Mouse (Mus musculus) cerebellum, postnatal 14 days (tissue): ENCODE results near the gene Hsf4.

Source experiments
- DNase-seq, 2 experiments: peaks; one replicate each; pipeline ENCODE4 v3.0.0; 2021; ENCODE audit warnings: mixed read lengths in 2 of 2

The Hsf4 gene

DNA sequence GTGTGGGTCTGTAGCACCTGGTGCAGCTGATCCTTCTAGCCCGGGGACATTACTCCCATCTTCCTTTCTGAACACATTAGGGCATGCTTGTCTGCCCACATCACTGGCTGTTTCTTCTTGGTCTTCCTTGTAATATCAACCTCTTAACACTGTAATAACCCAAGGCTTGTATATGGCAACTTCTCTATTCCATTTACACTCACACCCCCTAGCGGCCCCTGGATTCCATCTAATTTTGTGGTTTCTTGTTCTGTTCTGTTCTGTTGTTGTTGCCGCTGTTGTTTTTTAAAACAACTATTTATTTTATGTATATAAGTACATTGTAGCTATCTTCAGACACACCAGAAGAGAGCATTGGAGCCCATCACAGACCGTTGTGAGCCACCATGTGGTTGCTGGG lies 17.3 kb downstream of the Hsf4 start:
- DNase-seq = no peak

DNA sequence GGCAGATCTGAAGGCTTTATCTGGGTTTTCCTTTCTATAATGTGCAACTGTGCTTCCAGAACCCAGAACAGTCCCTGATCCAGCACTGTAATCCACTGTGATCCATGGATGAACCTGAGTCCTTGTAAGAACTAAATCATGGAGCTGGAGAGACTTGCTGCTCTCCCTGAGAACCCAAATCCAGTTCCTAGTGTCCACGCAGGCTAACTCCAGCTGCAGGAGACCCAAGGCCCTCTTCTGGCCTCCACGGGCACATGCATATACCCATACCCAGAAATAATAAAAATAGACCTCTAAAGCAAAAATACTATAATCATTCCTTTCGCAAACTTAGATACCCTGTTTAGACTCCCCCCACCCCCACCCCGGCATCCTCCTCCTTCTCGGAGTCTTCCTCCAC lies 18.6 kb downstream of the Hsf4 start:
- DNase-seq = no peak

DNA sequence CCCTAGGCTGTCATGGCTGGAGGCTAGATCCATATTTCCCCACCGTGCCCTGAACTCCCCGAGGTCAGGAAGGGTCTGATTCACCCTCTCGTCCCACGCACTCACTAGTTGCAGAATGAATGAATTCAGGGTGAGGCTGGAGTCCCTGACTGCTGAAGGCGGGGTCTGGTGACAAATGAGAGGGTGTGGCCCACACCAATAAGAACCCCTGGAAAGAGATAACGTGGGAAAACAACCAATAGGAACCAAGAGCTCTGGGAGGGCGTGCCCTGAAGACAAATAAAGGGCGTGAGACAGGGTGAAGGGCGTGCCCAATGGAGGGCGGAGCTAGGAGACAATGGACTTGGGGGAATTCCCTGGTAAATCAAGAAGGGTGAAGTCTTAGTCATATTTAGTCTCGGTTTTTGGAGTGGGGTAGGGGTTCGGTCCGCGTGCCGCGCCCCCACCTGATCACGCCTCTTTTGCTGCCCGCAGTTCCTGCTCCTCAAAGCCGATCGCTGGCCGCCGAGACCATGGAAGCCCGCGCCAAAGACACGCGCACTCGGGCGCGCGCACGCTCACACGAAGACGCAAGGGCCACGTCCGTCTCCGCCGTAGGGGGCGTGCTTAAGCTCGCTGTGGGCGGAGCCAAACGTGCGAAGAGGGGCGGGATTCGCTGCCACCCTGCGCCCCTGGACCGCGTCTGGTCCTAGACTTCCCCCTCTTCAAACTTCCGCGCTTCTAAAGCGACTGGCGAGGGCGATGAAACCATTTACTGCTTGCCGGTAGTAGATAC lies 19.5 kb downstream of the Hsf4 start:
- DNase-seq = peak; percentile 99

DNA sequence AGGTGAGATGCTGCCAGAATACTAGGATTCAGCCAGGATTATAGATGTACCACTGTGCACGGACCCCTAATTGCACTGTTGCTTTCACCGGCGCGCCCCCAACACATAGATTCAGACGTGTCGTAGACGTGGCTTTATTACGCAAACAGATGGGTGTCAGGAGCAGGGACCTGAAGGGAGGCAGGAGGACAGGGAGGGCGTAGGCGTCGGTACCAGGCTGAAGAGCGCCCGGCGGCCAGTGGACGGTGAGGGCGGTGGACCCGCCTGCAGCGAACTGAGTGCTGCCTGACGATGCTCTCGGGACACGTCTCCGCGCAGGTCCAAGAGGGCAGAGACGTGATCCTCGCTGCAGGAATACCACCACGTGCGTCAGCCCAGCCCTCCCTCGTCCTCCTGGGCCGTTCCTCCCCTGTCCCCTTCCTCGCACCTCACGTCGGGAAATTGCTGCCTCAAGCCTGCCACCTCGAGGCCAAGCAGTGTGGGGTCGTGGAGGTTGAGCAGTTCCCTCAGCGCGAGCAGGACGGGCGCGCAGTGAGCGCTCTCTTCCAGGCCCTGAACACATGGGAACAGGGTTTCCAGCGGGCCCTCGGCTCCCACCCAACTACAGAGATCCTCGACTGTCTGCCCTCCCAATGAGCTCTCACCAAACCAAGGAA lies 20.3 kb downstream of the Hsf4 start, which contains the start of gene 4931428F04Rik:
TSS of gene 4931428F04Rik (minus strand) at position 60 of the 656 bp plus-strand sequence.
- peak; percentile 75 to 83 for DNase-seq

DNA sequence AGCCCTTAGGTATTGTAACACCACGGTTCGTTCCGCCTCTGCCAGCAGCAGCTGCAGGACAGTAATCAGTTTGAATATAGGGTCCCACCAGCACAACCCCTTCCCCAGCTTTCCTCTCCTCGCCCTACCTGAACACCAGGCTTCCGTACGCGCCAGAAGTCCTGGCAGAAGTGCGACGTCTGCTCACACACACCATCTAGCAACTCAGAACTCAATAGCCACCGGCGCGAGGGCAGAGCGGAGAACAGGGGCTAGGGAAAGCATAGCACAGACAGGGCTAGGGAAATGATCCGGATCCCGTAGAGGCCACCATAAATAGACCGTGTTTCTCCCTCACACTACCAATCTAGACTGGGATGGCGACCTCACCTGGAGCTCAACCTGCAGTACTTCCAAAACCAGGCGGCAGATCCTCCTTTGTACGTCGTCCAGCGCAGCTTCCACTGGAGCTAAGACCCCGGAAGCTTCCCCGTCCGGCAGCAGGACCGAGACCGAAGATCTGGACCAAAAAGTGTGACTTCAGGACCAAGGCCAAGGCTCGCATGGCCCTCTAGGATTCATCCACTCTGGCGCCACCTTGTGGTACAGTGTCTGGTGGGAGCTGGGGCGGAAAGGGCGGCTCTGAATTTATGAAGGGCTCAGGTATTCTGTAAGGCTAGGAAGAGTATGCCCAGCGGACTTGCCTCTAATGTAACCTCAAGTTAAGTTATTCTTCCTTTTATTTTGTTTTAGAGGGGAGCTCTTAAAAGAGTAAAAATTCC lies 21.1 kb downstream of the Hsf4 start:
- peak; percentile 96 to 99 for DNase-seq

DNA sequence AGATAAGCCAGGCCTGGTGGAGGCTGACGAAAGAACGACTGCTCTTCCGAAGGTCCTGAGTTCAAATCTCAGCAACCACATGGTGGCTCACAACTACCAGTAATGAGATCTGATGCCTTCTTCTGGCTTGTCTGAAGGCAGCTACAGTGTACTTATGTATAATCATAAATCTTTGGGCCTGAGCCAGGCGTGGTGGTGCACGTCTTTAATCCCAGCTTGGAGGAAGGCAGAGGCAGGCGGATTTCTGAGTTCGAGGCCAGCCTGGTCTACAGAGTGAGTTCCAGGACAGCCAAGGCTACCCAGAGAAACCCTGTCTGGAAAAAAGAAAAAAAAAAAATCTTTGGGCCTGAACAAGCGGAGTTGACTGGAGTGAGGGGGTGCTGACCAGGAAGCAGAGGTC lies 21.8 kb downstream of the Hsf4 start:
- DNase-seq = peak in 1 of 2 experiments; percentile 50

DNA sequence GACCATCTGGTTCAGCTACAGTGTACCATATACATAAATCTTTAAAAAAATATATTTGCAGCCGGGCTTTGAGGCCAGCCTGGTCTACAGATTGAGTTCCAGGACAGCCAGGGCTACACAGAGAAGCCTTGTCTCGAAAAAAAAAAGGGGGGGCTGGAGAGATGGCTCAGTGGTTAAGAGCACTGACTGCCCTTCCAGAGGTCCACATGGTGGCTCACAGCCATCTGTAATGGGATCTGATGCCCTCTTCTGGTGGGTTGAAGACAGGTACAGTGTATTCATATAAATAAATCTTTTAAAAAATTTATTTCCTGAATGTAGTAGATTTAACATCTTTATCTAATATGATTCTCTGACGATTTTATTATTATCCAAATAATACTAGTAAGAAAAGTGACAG lies 22.2 kb downstream of the Hsf4 start:
- peak in 1 of 2 experiments; percentile 39 for DNase-seq

DNA sequence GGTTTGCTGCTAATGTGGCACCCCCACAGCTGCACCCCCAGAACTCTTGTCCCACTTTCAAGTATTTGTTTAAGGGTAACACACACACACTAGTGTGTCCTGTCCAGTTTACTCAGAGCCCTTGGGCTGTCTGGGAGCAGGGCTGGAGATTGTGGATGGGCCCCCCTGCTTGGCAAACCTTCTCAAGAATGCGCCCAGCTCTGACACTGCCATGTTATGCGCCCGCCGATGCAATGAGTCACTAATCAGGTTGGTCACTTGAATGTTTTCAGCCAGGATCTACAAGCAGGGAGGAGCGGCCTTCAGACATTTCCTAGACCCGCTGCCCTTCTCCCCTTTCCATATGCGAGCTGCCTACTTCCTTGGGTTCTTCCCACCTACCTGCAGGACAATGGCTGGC lies 22.9 kb downstream of the Hsf4 start:
- DNase-seq = peak in 1 of 2 experiments; percentile 36

DNA sequence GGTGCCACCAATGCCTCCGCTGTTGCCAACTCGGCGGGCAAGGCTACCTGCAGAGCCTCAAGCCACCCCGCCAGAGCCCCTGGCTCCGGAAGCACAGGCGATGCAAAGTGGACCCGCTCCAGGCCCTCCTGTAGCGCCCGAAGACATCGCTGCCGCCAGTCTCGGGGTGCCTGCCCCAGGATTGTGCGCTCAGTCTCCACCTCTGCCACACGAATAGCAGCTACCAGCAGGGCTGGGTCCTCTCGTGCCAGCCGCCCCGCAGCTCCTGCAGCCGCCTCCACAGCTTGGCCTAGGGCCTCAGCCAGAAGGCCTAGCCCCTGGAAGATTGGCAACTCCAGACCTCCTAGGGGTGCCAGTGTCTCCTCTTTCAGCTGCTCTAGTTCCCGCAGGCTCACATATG lies 23.8 kb downstream of the Hsf4 start:
- DNase-seq = peak; percentile 79 to 91

DNA sequence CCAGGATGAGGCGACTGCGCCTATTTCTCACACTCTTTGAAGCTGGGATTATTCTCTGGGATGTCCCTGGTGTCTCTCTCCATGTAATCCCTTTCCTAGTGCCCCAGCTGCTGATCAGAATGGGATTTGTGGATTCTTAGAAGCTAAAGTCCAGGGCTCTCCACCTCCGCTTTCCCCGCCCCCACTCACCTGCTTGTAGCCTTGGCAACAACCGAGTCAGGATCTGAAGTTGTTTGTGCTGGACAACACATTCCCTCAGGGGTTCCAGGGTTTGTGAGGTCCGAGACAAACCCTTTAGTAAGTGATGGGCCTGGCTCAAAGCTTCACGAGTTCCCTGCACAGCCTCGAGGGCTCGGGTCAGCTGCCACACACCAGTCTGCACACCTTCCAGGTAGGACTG lies 25.2 kb downstream of the Hsf4 start:
- DNase-seq = no peak

DNA sequence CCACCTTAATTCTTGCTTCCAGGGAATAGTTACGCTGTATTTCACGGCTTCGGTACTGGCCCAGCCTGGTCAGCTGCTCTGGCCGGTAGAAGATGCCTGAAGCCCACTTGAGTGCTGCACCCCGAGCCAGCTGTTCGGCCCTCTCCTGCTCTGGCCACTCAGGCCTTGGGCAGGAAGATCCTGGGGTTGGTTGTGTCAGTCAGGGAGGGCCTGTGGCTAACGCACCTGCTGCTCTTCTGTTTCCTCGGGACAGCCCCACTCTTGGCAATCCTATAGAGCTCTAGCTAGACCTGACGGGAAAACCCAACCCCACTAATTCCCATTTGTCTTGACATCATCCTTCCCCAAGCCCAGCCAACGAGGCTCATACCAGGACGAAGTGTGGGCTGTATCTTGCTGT lies 25.7 kb downstream of the Hsf4 start:
- no peak for DNase-seq

DNA sequence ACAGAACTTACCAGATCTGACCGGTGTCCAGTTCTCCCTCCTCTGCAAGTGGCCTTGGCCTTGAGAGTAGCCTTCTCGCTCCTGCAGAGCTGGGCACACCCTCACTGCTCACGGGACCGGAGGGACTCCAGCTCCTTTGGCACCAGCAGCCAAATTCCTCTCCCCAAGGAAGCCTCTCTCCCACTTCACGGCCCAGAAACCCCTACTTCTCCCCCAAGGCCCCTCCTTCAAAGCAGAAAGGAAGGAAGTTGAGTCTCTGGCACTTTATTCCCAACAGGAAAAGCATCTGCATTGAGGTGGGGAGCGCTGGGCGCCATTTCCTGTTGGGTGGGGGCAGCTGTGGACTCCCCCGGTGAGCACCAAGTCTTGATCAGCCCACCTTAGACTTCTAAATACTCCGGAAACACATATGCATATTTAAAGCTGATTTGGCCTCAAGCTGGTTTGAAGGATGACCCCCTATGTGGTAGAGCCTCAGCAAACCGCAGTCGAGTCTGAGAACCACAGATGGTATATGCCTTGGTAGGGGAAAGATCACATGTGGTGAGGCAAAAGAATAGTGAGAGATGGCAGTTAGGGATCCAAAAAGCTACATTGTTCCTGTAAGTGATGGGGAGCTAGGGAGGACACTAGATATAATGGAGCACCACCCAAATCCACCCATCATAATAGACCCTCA lies 26.4 kb downstream of the Hsf4 start, which contains the start of gene Exoc3l:
TSS of gene Exoc3l (minus strand) at position 207 of the 679 bp plus-strand sequence.
- no peak for DNase-seq

DNA sequence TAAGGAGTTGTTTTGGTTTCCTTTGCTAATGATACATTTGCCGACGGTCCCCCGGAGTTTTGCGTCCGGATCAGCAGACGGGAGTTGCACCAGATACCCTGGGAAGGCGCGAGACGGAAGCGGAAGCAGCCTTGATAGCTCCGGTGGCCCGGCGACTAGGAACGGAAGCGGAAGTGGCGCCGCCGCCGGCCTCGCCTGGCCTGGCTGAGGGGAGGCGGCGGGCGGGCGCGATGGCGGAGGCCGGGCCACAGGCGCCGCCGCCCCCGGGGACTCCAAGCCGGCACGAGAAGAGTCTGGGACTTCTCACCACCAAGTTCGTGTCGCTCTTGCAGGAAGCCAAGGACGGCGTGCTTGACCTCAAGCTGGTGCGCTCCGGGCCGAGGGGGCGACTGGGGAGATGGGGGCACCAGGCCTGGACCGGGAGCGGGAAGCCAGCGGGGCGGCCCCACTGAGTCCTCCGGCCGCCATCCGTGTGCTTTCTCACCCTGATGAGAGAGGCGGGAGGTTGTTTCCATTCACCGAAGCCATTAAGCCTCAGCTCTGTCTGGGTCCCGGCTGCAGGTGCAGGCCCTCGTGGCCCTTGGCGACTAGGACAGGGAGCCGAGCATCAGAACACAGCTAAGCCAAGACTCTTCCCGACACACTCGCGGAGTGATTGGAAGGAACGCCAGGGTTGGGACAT lies 28.1 kb downstream of the Hsf4 start, which contains the start of gene E2f4:
TSS of gene E2f4 (plus strand) at position 153 of the 682 bp plus-strand sequence.
- peak; percentile 93 for DNase-seq

DNA sequence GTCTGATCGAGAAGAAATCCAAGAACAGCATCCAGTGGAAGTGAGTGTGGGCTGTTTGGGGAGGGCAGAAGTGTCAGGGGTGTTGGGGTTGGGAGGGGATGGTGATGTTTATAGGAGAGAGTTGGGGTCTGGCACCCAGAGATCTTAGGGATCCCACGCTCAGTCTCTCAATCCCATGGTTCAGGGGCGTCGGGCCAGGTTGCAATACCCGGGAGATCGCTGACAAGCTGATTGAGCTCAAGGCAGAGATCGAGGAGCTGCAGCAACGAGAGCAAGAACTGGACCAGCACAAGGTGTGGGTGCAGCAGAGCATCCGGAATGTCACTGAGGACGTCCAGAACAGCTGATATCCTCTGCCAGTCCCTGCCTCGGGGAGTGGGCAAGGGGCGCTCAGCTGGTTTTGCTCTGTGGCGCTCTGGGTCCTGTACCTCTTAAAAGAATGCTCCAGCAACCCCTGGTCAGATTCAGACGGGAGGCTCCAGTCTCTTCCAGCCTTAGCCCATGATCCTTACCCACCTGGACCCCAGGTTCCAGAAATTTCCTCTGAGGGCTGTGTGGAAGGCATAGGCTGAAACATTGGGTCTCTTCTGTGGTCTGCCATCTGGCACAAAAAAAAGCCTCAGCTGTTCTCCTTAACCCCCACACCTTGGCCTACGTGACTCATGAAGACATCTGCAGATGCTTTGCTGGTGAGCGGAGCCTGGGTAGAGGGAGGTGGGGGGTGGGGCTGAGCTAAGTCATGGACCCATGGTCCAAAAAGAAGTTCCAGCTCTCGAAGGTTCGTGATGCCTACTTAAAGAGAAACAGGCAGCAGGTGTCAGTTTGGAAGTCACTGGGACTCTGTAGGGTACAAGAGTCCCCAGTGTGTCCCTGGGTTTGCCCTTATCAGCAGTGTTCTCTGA lies 29.0 kb downstream of the Hsf4 start:
- DNase-seq = no peak

DNA sequence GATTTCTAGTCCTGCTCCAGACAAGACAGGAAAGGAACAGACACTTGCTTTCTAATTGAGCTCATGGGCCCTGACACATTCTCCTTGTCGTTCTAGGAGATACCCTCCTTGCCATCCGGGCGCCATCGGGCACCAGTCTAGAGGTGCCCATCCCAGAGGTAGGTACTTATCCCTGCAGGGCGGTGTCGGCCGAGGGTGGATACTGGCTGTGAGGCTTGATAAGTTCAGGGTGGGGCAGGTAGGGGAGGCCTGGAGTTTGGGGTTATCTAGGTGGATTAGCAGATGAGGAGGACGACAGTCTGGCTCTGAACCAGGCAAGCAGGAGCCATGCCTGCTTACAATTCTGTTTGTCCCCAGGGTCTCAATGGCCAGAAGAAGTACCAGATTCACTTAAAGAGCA lies 30.4 kb downstream of the Hsf4 start:
- DNase-seq = no peak

DNA sequence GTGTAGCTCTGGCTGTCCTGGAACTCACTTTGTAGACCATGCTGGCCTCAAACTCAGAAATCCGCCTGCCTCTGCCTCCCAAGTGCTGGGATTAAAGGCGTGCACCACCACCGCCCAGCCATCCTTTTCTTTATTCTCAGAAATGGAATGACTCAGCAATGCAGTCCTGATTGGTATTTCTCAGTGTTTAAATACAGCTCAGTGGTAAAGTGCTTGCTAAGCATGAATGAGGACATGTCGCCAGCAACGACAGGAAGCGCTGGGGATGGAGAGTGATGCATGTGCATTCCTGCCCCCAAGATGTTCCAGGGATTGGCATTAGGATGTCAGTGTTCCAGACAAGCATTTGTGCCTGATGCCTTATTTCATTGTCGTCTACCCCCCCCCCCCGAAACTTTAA lies 33.8 kb downstream of the Hsf4 start:
- DNase-seq = no peak

DNA sequence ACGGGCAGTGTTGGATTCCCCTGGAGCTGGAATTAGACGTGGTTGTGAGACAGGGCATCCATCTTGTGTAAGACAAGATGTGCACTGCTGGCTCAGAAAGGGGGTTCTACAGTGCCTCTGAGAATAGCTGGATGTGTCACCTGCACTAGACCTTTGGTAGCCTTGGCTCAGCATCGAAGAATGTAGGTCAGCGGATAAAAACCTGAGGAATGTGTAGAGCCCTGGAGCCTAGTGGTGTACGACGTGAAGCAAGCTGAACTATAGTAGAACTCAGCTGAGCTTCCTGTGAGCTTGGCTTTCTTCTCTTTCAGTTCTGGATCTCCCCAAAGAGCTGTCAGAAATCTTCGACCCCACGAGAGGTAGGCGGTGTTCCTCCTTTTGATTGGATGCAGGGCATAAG lies 34.3 kb downstream of the Hsf4 start:
- DNase-seq = no peak

DNA sequence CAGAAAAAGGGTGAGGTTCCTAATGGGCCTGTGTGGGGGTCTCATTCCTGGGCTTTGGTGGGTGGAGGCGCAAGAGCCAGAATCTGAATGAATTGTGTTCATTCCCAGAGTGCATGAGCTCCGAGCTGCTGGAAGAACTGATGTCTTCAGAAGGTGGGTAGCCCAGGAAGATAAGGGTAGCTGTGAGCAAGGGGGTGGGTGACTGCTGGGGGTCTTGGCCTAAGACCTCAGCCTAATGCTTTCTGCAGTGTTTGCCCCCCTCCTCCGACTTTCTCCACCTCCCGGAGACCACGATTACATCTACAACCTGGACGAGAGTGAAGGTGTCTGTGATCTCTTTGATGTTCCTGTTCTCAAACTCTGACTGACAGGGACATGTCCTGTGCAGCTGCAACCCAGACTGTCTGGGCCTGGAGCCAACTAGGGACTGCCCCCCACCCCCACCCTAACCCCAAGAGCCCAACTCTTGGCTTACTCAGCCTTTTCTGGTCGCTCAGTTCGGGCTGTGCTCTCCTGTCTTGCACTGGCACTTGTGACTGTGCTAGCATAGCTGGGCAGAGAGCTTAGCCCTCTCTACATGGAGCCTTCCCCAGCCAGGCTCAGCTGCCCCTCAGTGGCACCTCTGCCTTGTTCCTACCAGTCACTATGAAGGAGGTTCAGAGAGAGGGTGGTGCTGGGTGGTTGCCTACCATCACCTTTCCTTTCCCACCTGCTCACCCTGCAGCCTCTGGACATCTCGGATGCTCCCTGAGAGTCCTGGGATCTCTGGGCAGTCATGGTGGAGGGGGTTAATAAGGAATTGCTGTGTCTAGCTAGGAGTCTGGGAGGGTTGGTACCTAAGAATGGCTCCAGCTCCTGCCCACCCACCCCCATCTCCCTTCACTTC lies 35.0 kb downstream of the Hsf4 start:
- DNase-seq = peak in 1 of 2 experiments; percentile 15

DNA sequence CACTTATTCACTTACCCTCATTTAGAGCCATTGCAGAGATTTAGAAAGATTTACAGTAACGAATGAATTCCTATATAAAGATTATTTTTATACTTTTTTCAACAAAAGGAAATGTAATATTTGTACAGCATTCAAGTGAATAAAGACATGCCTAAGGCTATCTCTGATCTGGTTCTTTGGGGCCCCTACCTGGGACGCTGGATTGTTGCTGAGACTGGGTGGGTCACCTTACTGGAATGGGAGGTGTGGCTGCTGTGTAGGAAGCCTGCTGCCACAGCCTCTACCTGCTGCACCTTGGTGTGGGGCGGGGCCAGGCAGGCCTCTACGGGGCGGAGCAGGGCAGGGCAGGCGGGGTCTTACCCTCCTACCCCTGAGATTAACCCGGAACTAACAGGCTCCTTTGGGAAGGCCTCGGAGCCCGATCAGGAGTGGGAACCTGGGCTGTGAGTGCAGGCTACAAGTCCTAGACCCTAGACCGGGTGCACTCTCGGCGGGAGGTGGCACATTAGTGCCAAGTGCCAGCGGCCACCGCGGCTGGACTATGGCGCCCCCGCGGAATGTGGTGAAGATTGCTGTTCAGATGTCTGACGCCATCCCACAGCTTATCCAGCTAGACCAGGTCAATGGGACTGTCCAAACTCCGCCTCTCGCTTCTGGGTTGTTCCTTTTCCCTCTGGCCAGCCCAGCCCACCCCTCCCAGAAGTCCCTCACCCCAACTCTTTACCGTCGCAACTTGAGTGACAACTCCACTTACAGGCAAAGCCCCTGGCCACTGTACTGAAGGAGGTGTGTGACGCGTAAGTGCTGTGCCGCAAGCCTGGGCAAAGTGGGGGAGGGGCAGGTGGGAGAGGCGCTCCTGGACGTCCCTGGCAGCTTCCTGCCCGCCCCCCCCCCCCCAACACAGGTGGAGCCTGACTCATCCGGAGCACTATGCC lies 35.9 kb downstream of the Hsf4 start, which contains the start of gene Elmo3:
TSS of gene Elmo3 (plus strand) at position 391 of the 935 bp plus-strand sequence.
- DNase-seq = peak; percentile 81 to 84
